Comparison of ENCODE assay signal across 12 mouse cellular contexts in the genomic region with DNA sequence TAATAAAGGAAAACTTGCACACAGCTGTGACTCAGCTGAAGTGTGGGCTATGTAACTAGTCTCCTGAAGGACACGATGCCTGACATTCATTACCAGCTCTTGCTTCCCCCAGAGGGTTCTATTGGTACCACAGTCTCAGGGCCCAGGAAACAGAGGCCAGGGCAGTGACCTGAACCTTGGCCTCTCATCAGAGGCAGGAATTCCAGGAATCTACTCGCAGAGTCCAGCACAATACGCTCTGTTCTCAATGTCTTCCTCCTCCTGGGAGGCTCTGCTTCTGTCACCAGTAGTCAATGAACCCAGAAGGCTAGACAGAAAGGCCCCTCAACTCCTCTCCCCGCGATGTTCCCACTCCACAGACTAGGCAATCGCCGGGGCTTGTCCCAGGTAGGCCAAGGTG.
DNase-seq lines count a peak whose midpoint lies in the region; ATAC-seq lines count a peak whose summit lies in the region.
"Had no signal": no experiment of that assay in that cellular context is flagged by ENCODE, and none has a peak within 500 bp of the region (broad histone marks: within the 10 kb centered on the region; RNA-seq: fewer than 3 reads in every experiment).

No protein-coding gene starts in this region.

- no peaks in the 10 kb centered on the region for H3K9me3 ChIP-seq in hindbrain, embryonic 10.5 days
- H3K9me3 ChIP-seq in hindbrain, embryonic 14.5 days (ENCODE audit: control insufficient read depth, low read length): no peaks in the 10 kb centered on the region
- H3K9me3 ChIP-seq in kidney, embryonic 14.5 days (ENCODE audit: control insufficient read depth, low read length): no peaks in the 10 kb centered on the region
- no peaks in the 10 kb centered on the region for H3K9me3 ChIP-seq in forebrain, embryonic 15.5 days
- H3K9me3 ChIP-seq: hindbrain, embryonic 13.5 days; midbrain, embryonic 12.5 days had no signal

- no peak overlapping the region for H3K4me2 ChIP-seq in hindbrain, embryonic 14.5 days (replicated peaks)
- no peak overlapping the region for H3K4me2 ChIP-seq in kidney, embryonic 14.5 days (replicated peaks; ENCODE audit: low read depth, low read length)
- no peak overlapping the region for H3K4me2 ChIP-seq in forebrain, embryonic 15.5 days (replicated peaks)
- H3K4me2 ChIP-seq: hindbrain, embryonic 13.5 days; midbrain, embryonic 12.5 days had no signal

- peak overlapping the region; percentile 57; the same call in 1 of the 2 replicates for H3K27ac ChIP-seq in hindbrain, embryonic 10.5 days
- H3K27ac ChIP-seq in hindbrain, embryonic 14.5 days: no peak overlapping the region
- H3K27ac ChIP-seq in kidney, embryonic 14.5 days (ENCODE audit: low read depth, low read length): no peak overlapping the region
- H3K27ac ChIP-seq in forebrain, embryonic 15.5 days (replicated peaks): no peak overlapping the region
- H3K27ac ChIP-seq: hindbrain, embryonic 13.5 days; midbrain, embryonic 12.5 days had no signal

- H3K4me3 ChIP-seq in hindbrain, embryonic 10.5 days: no peak overlapping the region
- no peak overlapping the region for H3K4me3 ChIP-seq in hindbrain, embryonic 14.5 days (replicated peaks; ENCODE audit: low read length)
- H3K4me3 ChIP-seq in kidney, embryonic 14.5 days (ENCODE audit: low read length): no peak overlapping the region
- H3K4me3 ChIP-seq in forebrain, embryonic 15.5 days: no peak overlapping the region
- H3K4me3 ChIP-seq: erythroblast, embryonic 14.5 days; hindbrain, embryonic 13.5 days; midbrain, embryonic 12.5 days had no signal

- peaks cover 81% of the 10 kb centered on the region for H3K4me1 ChIP-seq in hindbrain, embryonic 10.5 days (replicated peaks)
- peaks cover 27% of the 10 kb centered on the region for H3K4me1 ChIP-seq in hindbrain, embryonic 14.5 days (replicated peaks; ENCODE audit: control insufficient read depth, insufficient read depth, low read length)
- H3K4me1 ChIP-seq in kidney, embryonic 14.5 days (ENCODE audit: control insufficient read depth, insufficient read depth, low read length): peaks cover 12% of the 10 kb centered on the region
- H3K4me1 ChIP-seq in forebrain, embryonic 15.5 days: peaks cover 44% of the 10 kb centered on the region

- no peaks in the 10 kb centered on the region for H3K36me3 ChIP-seq in hindbrain, embryonic 10.5 days
- H3K36me3 ChIP-seq in hindbrain, embryonic 14.5 days (replicated peaks; ENCODE audit: control insufficient read depth, insufficient read depth): no peaks in the 10 kb centered on the region
- H3K36me3 ChIP-seq in kidney, embryonic 14.5 days (ENCODE audit: control insufficient read depth, insufficient read depth, low read length): no peaks in the 10 kb centered on the region
- no peaks in the 10 kb centered on the region for H3K36me3 ChIP-seq in forebrain, embryonic 15.5 days
- H3K36me3 ChIP-seq: hindbrain, embryonic 13.5 days; midbrain, embryonic 12.5 days had no signal

- ATAC-seq in hindbrain, embryonic 14.5 days (ENCODE audit: low FRiP score): no peak
- ATAC-seq in kidney, embryonic 14.5 days (ENCODE audit: low FRiP score, low TSS enrichment): 0 out of 2 replicates have a peak, but pooled peaks have one; percentile 11
- ATAC-seq in forebrain, embryonic 15.5 days (replicated peaks): no peak

- no peaks in the 10 kb centered on the region for H3K27me3 ChIP-seq in hindbrain, embryonic 10.5 days (ENCODE audit: insufficient read depth, poor library complexity, severe bottlenecking)
- no peaks in the 10 kb centered on the region for H3K27me3 ChIP-seq in hindbrain, embryonic 14.5 days (ENCODE audit: control insufficient read depth, insufficient read depth, low read length)
- no peaks in the 10 kb centered on the region for H3K27me3 ChIP-seq in kidney, embryonic 14.5 days (ENCODE audit: control insufficient read depth, insufficient read depth, low read length)
- no peaks in the 10 kb centered on the region for H3K27me3 ChIP-seq in forebrain, embryonic 15.5 days
- H3K27me3 ChIP-seq: hindbrain, embryonic 13.5 days; midbrain, embryonic 12.5 days had no signal

- 11% methylated on average over 7 of the region's 7 CpGs for WGBS in hindbrain, embryonic 10.5 days
- 28% methylated on average over 7 of the region's 7 CpGs for WGBS in hindbrain, embryonic 14.5 days
- 43% methylated on average over 7 of the region's 7 CpGs for WGBS in kidney, embryonic 14.5 days
- 63% methylated on average over 7 of the region's 7 CpGs for WGBS in forebrain, embryonic 15.5 days

- DNase-seq in hindbrain, embryonic 10.5 days (ENCODE audit: low spot score): peak; percentile 64
- no peak for DNase-seq in hindbrain, embryonic 14.5 days (ENCODE audit: low spot score)
- peak; percentile 82 for DNase-seq in embryo, embryonic 10 days (ENCODE audit: low spot score)
- peak; percentile 69 for DNase-seq in lung, postnatal 36 days
- DNase-seq in frontal cortex, postnatal 14 days (ENCODE audit: low spot score in 2 of 2): no peak
- no peak for DNase-seq in right cerebral cortex, postnatal 14 days
- DNase-seq: cerebellum, adult 11 months had no signal

- H3K9ac ChIP-seq in hindbrain, embryonic 14.5 days: no peak overlapping the region
- H3K9ac ChIP-seq in kidney, embryonic 14.5 days (ENCODE audit: low read depth, low read length): no peak overlapping the region
- no peak overlapping the region for H3K9ac ChIP-seq in forebrain, embryonic 15.5 days (replicated peaks)
- H3K9ac ChIP-seq: hindbrain, embryonic 13.5 days; midbrain, embryonic 12.5 days had no signal

Comparison
In these comparisons a context has a peak if more than half of its experiments do, and no peak if none do; other contexts are left out.
1. DNase-seq: peak in hindbrain, embryonic 10.5 days (single experiment), embryo, embryonic 10 days (single experiment) and lung, postnatal 36 days (single experiment); none in hindbrain, embryonic 14.5 days (single experiment), frontal cortex, postnatal 14 days (0 of 2) and right cerebral cortex, postnatal 14 days (single experiment).